Mouse (Mus musculus): ENCODE results near the gene Efcab6.

Gene Efcab6

GRCm38 (mm10) chr15:83879845-83880244 lies 185.3 kb downstream of the Efcab6 start:
- DNase-seq (ENCODE audit: low spot score), result no peak

GRCm38 (mm10) chr15:83877898-83878297 lies 187.3 kb downstream of the Efcab6 start:
- no peak for DNase-seq (ENCODE audit: low spot score)

DNA sequence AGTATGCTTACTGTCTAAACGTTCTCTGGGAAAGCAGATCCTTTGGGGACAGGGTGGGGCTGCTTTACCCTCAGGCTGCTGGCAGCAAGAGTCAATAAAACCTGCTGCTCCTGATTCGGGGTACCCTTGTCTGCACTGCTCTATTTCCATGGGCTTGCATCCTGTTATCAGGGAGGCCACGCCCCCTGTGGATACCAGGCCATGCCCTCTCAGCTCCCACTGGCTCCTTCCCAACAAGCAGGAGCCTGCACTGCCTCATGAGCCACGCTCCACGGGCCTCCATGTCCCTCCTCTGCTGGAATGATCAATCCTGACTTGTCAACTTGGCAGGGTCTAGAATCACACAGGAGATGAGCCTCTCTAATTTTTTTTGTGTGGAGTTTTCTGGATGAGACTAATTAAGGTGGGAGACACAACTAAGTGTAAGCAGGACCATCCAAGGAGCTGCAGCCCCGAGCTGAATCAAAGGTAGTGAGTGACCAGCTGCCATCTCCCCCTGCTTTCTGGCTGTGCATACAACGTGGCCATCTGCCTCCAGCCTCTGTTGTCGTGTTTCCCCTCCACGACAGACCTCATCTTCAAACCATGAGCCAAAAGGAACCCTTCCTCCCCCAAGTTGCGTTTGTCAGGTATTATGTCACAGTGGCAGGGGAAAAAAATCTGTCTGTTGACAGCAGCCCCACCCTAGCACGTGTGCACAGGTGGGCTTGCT lies 187.9 kb downstream of the Efcab6 start:
- DNase-seq (ENCODE audit: low spot score), result no peak

- no peak for DNase-seq (ENCODE audit: low spot score)
Observed at GRCm38 (mm10) chr15:83870936-83871335, 194.2 kb downstream of the Efcab6 start.

DNA sequence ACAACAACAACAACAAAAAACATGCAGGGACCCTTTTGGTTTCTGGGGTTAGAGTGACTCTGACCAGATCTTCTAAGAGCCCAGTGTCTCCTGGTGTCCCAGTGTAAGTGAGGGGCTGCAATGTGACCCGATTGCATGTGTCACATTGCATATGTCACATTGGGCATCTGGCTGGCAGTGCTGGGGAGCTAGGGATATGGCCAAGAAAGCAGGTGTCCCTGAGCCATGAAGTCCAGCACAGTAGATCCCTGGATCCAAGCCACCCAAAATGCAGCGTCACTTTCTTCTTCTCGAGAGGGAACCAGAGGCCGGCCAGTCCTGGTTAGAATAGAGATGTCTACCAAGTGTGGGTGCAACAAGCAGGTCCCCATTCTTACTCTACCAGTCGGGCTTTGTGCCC lies 199.6 kb downstream of the Efcab6 start:
- DNase-seq (ENCODE audit: low spot score), result no peak

DNA sequence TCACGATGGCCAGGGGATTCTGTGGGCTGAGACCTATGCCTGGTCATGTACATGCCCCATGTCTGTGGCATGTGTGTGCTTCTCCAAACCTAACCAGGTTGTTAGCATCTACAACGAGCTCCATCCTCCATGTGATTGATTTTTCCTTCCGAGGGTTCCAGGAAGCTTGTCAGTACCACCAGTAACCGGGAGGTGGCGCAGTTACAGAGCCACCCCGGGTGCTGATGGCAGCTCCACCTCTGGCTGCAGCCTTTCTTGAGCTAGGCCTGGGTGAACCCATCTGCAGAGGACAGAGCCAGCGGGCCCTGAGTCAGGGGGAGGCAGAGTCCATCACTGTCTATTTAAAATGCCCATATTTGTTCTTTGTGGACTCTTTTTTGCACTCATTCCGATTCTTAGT lies 208.1 kb downstream of the Efcab6 start:
- DNase-seq (ENCODE audit: low spot score), result peak; percentile 64

GRCm38 (mm10) chr15:83853400-83853811 lies 211.8 kb downstream of the Efcab6 start:
- DNase-seq (ENCODE audit: low spot score), result no peak

DNA sequence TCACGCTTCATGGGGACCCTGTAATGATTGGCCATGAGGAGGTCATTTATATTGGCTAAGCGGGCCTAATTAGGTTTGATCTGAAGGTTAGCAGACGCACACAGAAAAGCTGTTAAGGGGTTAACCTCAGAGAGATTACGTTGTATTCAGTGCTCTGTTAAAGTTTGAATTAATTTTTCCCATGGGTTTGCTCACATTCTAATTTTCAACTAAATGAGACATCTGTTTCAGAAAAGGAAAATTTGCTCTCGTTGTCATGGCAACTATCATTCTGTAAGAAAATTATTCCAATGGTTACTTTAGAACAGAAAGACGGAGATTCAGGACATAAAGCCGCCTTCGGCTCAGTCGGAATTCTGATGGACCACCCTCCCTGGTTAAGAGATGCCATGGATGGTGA lies 217.0 kb downstream of the Efcab6 start:
- no peak for DNase-seq (ENCODE audit: low spot score)

- no peak for DNase-seq (ENCODE audit: low spot score)
Observed at GRCm38 (mm10) chr15:83847512-83847911, 217.7 kb downstream of the Efcab6 start.

DNA sequence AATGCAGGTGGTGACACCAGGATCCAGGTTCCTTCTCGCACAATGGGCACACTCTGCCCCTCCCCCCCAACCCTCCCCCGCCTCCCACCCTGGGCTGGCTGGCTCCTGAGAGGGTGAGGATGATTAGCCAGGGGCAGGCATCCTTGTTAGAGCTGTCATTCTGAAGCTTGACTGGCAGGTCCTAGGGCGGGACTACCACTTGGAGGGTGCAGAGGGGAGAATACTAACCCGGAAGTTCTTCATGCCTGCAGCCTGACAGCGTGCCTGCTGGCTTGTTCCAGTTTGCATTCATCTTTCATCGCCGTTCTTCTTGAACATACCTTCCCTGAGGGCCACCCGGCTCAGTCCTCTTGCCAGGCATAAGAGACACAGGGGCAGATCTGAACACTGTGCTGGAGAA lies 218.6 kb downstream of the Efcab6 start:
- no peak for DNase-seq (ENCODE audit: low spot score)

- DNase-seq (ENCODE audit: low spot score), result no peak
Observed at GRCm38 (mm10) chr15:83845734-83846133, 219.4 kb downstream of the Efcab6 start.

DNA sequence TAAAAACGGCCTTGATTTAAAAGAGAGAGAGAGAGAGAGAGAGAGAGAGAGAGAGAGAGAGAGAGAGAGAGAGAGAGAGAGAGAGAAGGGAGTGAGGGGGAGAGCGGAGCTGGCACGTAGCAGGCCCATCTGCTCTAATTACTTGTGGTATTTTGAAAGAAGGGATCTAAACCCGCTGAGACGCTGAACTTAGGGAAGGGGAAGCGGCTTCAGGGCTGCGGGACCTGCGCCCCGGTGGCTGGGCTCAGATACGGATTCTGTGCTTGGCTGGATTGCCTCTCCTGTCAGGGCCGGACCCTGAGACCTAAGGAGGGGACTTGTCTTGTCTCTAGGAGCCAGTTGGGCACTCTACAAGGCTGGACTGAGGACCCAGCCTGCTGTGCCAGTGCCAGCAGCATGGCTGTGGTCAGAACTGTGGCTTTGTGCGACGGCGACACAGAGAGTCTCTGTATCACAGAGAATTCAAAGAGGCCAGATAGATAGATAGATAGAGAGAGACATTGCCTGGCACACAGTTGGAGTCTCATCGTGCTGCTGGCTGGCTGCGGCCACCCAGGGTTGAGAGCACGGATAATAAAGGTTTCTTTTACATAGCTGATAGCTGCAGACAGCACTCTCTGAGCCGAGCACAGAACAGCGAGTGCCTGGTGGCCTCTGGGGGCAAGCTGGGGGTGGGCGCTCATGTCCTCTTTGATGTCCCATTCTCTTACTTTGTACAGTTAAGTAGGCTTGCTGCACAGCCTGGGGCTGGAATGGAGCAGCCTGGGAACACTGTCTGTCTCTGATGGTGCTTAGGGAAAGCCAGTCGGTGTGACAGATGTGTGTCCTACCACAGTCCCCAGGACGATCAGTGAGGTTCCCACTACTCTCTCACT lies 222.0 kb downstream of the Efcab6 start:
- no peak for DNase-seq (ENCODE audit: low spot score)

GRCm38 (mm10) chr15:83842419-83842818 lies 222.8 kb downstream of the Efcab6 start:
- no peak for DNase-seq (ENCODE audit: low spot score)

DNA sequence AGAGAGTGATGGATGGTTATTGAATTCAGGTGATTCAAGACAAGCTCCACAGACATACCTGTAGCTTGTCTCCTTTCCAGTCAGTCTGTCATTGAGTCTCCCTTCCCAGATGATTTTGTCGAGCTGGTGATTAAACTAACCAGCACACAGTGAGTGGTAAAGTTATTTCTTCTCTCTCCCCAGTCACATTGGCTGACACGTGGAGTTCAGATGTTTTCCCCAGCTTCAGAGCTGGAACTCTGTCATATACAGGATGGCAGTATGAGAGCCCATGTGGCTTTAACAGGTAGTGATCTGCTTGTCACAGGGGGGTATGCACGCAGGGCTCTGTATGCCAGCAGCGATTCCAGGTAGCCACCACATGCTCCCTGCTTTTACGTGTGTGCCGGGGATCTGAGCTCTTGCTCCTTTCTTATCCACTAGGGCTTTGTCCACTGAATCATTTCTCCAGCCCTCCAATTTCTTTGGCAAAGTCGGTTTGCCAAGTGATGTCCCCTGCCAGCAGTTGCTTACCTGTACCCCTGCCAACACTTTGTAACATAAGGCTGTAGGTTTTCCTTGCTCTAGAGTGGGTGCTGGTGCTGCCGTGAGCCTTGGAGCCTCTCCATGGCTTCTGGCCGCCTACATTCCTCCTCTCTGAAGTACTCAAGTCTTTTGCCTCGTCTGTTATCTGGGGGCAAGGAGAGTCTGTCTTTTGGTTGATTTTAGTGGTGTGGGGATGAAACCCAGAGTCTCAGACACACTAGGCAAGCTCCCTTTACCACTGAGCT lies 224.0 kb downstream of the Efcab6 start:
- DNase-seq (ENCODE audit: low spot score), result no peak

DNA sequence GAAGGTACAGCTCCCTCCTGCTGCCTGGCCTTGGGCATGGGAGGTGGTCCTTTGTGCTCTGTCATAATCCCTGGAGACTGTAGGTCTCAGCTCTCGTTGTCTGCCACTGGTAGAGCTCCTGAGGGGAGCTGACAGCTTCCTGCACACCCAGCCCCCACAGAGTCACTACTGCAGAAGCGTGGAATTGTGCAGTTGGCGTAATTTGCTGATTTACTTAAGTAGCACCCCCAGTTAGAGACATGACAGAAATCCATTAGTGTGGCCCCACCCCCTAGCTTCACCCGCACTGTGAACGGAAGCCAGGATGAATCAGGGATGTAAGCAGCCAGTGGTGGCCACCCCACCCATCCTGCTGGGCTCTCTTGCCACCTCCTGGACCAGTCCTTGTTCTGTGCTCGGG lies 232.9 kb downstream of the Efcab6 start:
- DNase-seq (ENCODE audit: low spot score), result no peak

- DNase-seq (ENCODE audit: low spot score), result no peak
Observed at GRCm38 (mm10) chr15:83829226-83829625, 236.0 kb downstream of the Efcab6 start.

DNA sequence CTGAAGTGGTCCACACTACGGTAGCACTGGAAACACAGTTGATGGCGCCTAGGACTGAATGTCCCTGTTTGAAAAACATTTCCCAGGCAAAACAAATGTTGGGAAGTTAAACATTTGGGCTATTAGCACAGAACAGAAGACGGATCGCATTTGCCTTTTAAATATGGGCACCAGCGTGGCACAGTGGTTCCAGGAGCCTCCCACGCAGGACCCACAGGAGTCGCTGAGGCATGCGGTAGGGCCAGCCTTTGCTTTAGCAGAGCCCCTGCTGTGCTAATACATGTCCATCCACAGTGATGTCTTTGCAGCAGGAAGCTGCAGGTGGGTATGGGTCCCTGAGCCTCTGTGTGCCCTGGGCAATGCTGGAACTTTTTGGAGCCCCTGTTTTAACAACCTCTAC lies 237.2 kb downstream of the Efcab6 start:
- DNase-seq (ENCODE audit: low spot score), result no peak
